Mouse (Mus musculus): ENCODE data around the gene Pth2. TPM values are rescaled to one million over a fixed set of nuclear protein-coding genes. Genes with fewer than 3 reads are reported as not detected.
"Not testable (repeated sequence)": the region's sequence is repeated elsewhere in the genome, so short reads cannot be mapped to it uniquely, and the experiment has no call there.

The Pth2 gene
- polyA plus RNA-seq, 1 experiment = not detected

- Histone ChIP-seq H3K27ac (ENCODE audit: control insufficient read depth, insufficient read depth, low read depth, low read length, poor library complexity) (no peak overlapping the region), H3K4me3 (replicated peaks; ENCODE audit: control insufficient read depth, low read depth, low read length) (no peak overlapping the region), H3K4me1 (ENCODE audit: control insufficient read depth, insufficient read depth, low read length) (no peaks in the 10 kb centered on the region; the same call in 1 of the 2 replicates)
- 43% methylated on average over 7 of the region's 7 CpGs for WGBS
- TF ChIP-seq CTCF (IDR thresholded peaks at IDR 0.05; ENCODE audit: control insufficient read depth, insufficient read depth, low read length) (peak; percentile 55), POLR2A (IDR thresholded peaks at IDR 0.05; ENCODE audit: borderline replicate concordance, control insufficient read depth, low read depth, low read length) (no peak)
Observed at GRCm38 (mm10) chr7:45172974-45173373, 7.8 kb upstream of the Pth2 start.

- 52% methylated on average over 1 of the region's 1 CpGs for WGBS
- H3K4me1 ChIP-seq (ENCODE audit: control insufficient read depth, insufficient read depth, low read length); H3K4me3 ChIP-seq (replicated peaks; ENCODE audit: control insufficient read depth, low read depth, low read length); H3K27ac ChIP-seq (ENCODE audit: control insufficient read depth, insufficient read depth, low read depth, low read length, poor library complexity): not testable (repeated sequence)
- 0 out of 2 replicates have a peak, but pooled peaks have one; percentile 28 for TF ChIP-seq CTCF (IDR thresholded peaks at IDR 0.05; ENCODE audit: control insufficient read depth, insufficient read depth, low read length)
Observed at GRCm38 (mm10) chr7:45173772-45174171, 7.0 kb upstream of the Pth2 start.

GRCm38 (mm10) chr7:45174567-45175280 lies 6.1 kb upstream of the Pth2 start:
- 4% methylated on average over 29 of the region's 29 CpGs for WGBS
- H3K4me1 ChIP-seq (ENCODE audit: control insufficient read depth, insufficient read depth, low read length) = no peaks in the 10 kb centered on the region; the same call in 1 of the 2 replicates
- no peak overlapping the region for H3K4me3 ChIP-seq (replicated peaks; ENCODE audit: control insufficient read depth, low read depth, low read length)
- TF ChIP-seq POLR2A (IDR thresholded peaks at IDR 0.05; ENCODE audit: borderline replicate concordance, control insufficient read depth, low read depth, low read length) (no peak), CTCF (IDR thresholded peaks at IDR 0.05; ENCODE audit: control insufficient read depth, insufficient read depth, low read length) (no peak)
- H3K27ac ChIP-seq (ENCODE audit: control insufficient read depth, insufficient read depth, low read depth, low read length, poor library complexity) = no peak overlapping the region

GRCm38 (mm10) chr7:45175398-45175797 lies 5.4 kb upstream of the Pth2 start:
- Histone ChIP-seq H3K4me3 (replicated peaks; ENCODE audit: control insufficient read depth, low read depth, low read length) (no peak overlapping the region), H3K27ac (ENCODE audit: control insufficient read depth, insufficient read depth, low read depth, low read length, poor library complexity) (no peak overlapping the region), H3K4me1 (ENCODE audit: control insufficient read depth, insufficient read depth, low read length) (no peaks in the 10 kb centered on the region; the same call in 1 of the 2 replicates)
- TF ChIP-seq POLR2A (IDR thresholded peaks at IDR 0.05; ENCODE audit: borderline replicate concordance, control insufficient read depth, low read depth, low read length) = no peak
- no peak for TF ChIP-seq CTCF (IDR thresholded peaks at IDR 0.05; ENCODE audit: control insufficient read depth, insufficient read depth, low read length)
- WGBS = 1% methylated on average over 13 of the region's 13 CpGs

- no peak for TF ChIP-seq CTCF (IDR thresholded peaks at IDR 0.05; ENCODE audit: control insufficient read depth, insufficient read depth, low read length)
- no peak for TF ChIP-seq POLR2A (IDR thresholded peaks at IDR 0.05; ENCODE audit: borderline replicate concordance, control insufficient read depth, low read depth, low read length)
- 7% methylated on average over 23 of the region's 23 CpGs for WGBS
- Histone ChIP-seq H3K27ac (ENCODE audit: control insufficient read depth, insufficient read depth, low read depth, low read length, poor library complexity) (no peak overlapping the region), H3K4me1 (ENCODE audit: control insufficient read depth, insufficient read depth, low read length) (no peaks in the 10 kb centered on the region; the same call in 1 of the 2 replicates), H3K4me3 (replicated peaks; ENCODE audit: control insufficient read depth, low read depth, low read length) (no peak overlapping the region)
Observed at GRCm38 (mm10) chr7:45175929-45176328, 4.9 kb upstream of the Pth2 start.

- TF ChIP-seq POLR2A (IDR thresholded peaks at IDR 0.05; ENCODE audit: borderline replicate concordance, control insufficient read depth, low read depth, low read length) = no peak
- TF ChIP-seq CTCF (IDR thresholded peaks at IDR 0.05; ENCODE audit: control insufficient read depth, insufficient read depth, low read length) = no peak
- 6% methylated on average over 31 of the region's 31 CpGs for WGBS
- Histone ChIP-seq H3K4me1 (ENCODE audit: control insufficient read depth, insufficient read depth, low read length) (no peaks in the 10 kb centered on the region; the same call in 1 of the 2 replicates), H3K4me3 (replicated peaks; ENCODE audit: control insufficient read depth, low read depth, low read length) (no peak overlapping the region), H3K27ac (ENCODE audit: control insufficient read depth, insufficient read depth, low read depth, low read length, poor library complexity) (no peak overlapping the region)
Observed at GRCm38 (mm10) chr7:45176356-45176755, 4.4 kb upstream of the Pth2 start.

- TF ChIP-seq CTCF (IDR thresholded peaks at IDR 0.05; ENCODE audit: control insufficient read depth, insufficient read depth, low read length) (no peak), POLR2A (IDR thresholded peaks at IDR 0.05; ENCODE audit: borderline replicate concordance, control insufficient read depth, low read depth, low read length) (no peak)
- no peaks in the 10 kb centered on the region; the same call in 1 of the 2 replicates for H3K4me1 ChIP-seq (ENCODE audit: control insufficient read depth, insufficient read depth, low read length)
Observed at GRCm38 (mm10) chr7:45178550-45178949, 2.2 kb upstream of the Pth2 start.

GRCm38 (mm10) chr7:45179469-45179868 lies 1.3 kb upstream of the Pth2 start, which contains the start of gene Gfy:
Gfy (minus strand) TSS chr7:45179569.
- no peak for TF ChIP-seq CTCF (IDR thresholded peaks at IDR 0.05; ENCODE audit: control insufficient read depth, insufficient read depth, low read length)
- no peak for TF ChIP-seq POLR2A (IDR thresholded peaks at IDR 0.05; ENCODE audit: borderline replicate concordance, control insufficient read depth, low read depth, low read length)
- WGBS = 37% methylated on average over 7 of the region's 7 CpGs
- no peak within 1 kb of the TSS for H3K4me3 ChIP-seq (replicated peaks; ENCODE audit: control insufficient read depth, low read depth, low read length)
- no peaks in the 10 kb centered on the region; the same call in 1 of the 2 replicates for H3K4me1 ChIP-seq (ENCODE audit: control insufficient read depth, insufficient read depth, low read length)
- H3K27ac ChIP-seq (ENCODE audit: control insufficient read depth, insufficient read depth, low read depth, low read length, poor library complexity) = no peak within 1 kb of the TSS

More at GRCm38 (mm10) chr7:45178550-45178949, 2.2 kb upstream of the Pth2 start:
- H3K4me3 ChIP-seq (replicated peaks; ENCODE audit: control insufficient read depth, low read depth, low read length) = no peak overlapping the region
- WGBS = 23% methylated on average over 7 of the region's 7 CpGs
- no peak overlapping the region for H3K27ac ChIP-seq (ENCODE audit: control insufficient read depth, insufficient read depth, low read depth, low read length, poor library complexity)

Measured in bone marrow, adult 2 months (tissue).